Mouse (Mus musculus) left cerebral cortex, adult 18-20 months (tissue): ENCODE measurements around the gene Slc25a28. TPM values are rescaled to one million over a fixed set of nuclear protein-coding genes. Genes with fewer than 3 reads are reported as not detected.

ENCODE experiments used
- DNase-seq, 2 experiments: peaks; one replicate each; pipeline ENCODE4 v3.0.0; 2021 to 2022; ENCODE audit warnings: low spot score in 2 of 2, mixed read lengths in 1 of 2
- total RNA-seq, 2 experiments: library from RNA; stranded (reverse); gene quantifications; 2 replicates each; pipeline ENCODE4 v1.2.3; 2021

The Slc25a28 gene
- total RNA-seq, 2 experiments from 2014 or later = 46.6 to 52.1 TPM

DNA sequence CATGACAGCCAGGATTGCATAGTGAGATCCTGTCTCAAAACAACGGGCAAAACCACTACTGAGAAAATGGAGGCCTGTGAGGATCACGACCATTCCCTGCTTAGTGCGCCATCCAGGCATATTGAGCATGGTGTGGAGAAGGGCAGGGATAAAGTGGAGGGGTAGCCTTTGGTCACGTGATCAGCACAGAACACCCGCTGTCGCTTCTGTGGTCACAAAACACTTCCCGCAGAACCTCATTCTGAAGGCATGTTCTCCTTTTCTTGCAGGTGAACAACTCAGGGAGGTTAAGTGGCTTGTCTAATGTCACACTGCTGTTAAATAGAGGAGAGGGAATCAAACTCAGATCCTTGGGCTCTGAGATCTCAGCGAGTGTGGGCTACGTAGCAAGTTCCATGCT, 29.2 kb downstream of the Slc25a28 start:
- DNase-seq = no peak

DNA sequence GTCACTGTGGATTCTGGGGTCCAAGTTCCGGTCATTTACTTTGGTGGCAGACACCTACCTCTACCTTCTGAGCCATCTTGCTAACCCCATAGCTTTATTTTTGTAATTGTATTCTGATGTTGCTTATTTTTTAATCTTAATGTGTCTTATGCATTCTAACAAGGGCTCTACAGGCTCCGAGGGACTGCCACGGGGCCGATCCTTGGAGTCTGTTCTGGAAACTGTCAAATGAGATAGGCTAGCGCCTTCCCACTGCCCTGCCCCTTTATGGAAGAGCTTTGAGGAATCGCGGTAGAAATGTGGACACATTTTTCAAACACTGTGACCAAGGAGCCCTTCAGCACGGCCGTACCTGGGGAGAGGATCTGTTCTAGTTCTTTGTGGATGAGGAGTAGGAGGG, 31.8 kb downstream of the Slc25a28 start:
- no peak for DNase-seq

GRCm38 (mm10) chr19:43641833-43642232, 32.8 kb downstream of the Slc25a28 start:
- DNase-seq = no peak

GRCm38 (mm10) chr19:43630466-43631251, 44.0 kb downstream of the Slc25a28 start:
- peak; percentile 81 to 85 for DNase-seq

DNA sequence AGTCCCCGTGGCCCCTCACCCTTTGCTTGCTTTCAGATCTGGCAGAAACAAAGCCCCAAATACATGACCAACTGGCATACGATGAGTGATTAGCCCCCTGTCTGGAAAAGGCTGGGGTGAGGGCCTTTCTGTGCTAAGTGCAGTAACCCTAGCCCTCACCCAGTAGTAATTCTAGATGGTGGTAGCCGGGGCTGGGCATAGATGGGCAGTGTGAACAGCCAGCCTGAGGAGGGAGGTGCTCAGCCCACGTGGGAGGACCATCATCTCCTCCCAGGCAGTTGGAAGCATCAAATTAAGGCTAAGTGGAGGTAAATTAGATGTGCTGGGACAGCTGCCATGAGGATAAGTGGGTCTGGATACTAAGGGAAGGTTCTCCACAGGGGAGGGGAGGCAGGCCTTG, 45.6 kb downstream of the Slc25a28 start:
- DNase-seq = no peak

DNA sequence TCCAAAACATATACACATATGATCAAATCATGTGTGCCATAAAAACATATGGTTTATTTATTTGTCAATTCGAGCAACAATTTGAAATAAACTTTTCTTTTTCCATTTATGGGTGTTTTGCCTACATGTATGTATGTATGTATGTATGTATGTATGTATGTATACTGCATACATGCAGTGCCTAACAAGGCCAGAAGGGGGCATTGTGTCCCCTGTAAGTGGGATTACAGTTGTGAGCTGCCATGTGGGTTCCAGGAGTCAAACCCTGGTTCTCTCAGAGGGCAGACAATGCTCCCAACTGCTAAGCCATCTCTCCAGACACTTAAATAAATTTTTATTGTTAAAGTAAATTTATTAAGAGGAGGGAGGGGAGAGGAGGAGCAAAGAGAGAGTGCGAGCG, 47.3 kb downstream of the Slc25a28 start:
- DNase-seq = no peak

- no peak for DNase-seq
Measured at GRCm38 (mm10) chr19:43626160-43626559, 48.5 kb downstream of the Slc25a28 start.

GRCm38 (mm10) chr19:43623913-43624312, 50.8 kb downstream of the Slc25a28 start:
- DNase-seq = peak; percentile 19 to 45

DNA sequence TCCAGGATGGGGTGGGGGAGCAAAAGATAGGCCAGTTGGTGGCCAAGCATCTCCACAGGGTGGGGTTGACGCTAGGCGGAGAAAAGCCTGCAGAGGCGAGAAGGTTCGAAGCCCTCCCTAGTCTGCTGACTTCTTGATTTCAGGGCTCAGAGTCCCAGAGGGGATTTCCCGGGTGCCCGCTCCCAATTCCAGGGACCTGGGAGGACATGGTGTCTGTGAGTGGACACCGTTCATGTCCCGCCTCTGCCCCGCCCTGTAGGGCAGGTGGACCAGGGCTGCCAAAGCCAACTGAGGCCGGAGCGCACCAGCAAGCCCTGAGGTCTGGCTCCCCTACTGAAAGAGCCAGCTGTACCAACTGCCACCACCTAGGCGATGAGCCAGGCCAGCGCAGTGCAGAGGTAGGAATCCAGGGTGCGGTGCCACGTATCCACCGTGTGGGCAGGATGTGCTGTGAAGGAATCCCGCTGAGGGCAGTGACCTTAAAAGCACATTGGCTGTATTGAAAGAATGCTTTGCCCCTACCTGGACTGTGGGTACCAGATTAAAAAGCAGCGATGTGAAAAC, 54.7 kb downstream of the Slc25a28 start:
- DNase-seq = no peak

GRCm38 (mm10) chr19:43618505-43619030, 56.1 kb downstream of the Slc25a28 start:
- no peak for DNase-seq

DNA sequence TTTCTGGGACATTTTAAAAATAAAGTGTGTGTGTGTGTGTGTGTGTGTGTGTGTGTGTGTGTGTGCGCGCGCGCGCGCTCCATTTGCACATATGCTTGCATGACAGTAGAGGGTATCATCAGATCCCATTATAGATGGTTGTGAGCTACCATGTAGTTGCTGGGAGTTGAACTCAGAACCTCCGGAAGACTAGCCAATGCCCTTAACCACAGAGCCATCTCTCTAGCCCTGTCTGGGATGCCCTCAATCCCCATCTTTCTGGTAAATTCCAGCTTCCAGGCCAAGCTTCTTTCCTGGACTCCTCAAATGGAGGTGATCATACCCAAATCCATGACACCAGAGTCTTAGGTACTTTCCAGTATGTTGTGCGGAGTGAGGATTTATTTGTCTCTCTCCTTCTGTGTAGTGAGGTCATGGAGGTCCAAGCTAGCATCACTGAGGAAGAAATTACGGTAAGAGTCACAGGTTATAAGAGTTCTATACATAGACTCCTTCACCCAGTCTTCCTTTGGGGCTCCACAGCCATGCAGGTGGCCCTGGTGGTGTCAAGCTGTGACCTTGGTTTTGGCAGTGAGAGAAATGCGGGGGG, 56.8 kb downstream of the Slc25a28 start:
- no peak for DNase-seq

GRCm38 (mm10) chr19:43616889-43617288, 57.8 kb downstream of the Slc25a28 start:
- DNase-seq = no peak

GRCm38 (mm10) chr19:43616415-43616861, 58.2 kb downstream of the Slc25a28 start:
- no peak for DNase-seq

- no peak for DNase-seq
Measured at GRCm38 (mm10) chr19:43615571-43616414, 58.9 kb downstream of the Slc25a28 start.

GRCm38 (mm10) chr19:43615074-43615445, 59.6 kb downstream of the Slc25a28 start:
- DNase-seq = no peak

- DNase-seq = no peak
Measured at GRCm38 (mm10) chr19:43614341-43615073, 60.2 kb downstream of the Slc25a28 start.
